Comparison of ENCODE assay signal across 9 mouse cellular contexts in the genomic region with DNA sequence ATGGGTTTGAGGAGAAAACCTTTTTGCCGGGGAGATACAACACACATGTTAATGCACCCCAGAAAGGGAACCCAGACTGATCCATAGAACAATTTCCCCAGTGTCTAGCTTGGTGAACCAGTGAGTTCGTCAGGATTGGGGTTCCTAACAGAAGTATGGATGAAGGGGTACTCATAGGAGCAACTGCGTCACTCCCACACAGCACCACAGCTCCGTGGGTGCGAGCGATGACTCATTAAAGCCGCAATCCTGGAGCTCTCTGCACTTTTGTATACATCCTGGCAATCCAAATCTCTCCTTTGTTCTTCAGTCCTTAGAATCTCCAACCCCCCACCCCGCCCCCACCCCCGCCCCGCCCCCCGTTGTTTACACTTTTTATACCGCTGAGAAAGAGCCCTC. TPM values are rescaled to one million over a fixed set of nuclear protein-coding genes. Genes with fewer than 3 reads are reported as not detected.
A peak's percentile ranks its signal among the peaks of the same experiment; 100 is the strongest.
DNase-seq lines count a peak whose midpoint lies in the region; ATAC-seq lines count a peak whose summit lies in the region.
"Had no signal": no experiment of that assay in that cellular context is flagged by ENCODE, and none has a peak within 500 bp of the region (broad histone marks: within the 10 kb centered on the region; RNA-seq: fewer than 3 reads in every experiment).

No protein-coding gene starts in this region.

- ATAC-seq in embryonic facial prominence, embryonic 13.5 days (ENCODE audit: insufficient number of reproducible peaks, insufficient read depth, low FRiP score, low TSS enrichment, low read depth): no peak
- peak; percentile 50 for ATAC-seq in hindbrain, embryonic 16.5 days
- peak; percentile 61; the same call in 1 of the 2 replicates for ATAC-seq in midbrain, embryonic 16.5 days
- no peak for ATAC-seq in erythroid progenitor cell, adult 5-6 weeks (replicated peaks; ENCODE audit: low FRiP score, poor library complexity, severe bottlenecking)

- peak; percentile 8 to 44 for DNase-seq in layer of hippocampus, adult 18-20 months (ENCODE audit: low spot score in 2 of 2)
- DNase-seq in layer of hippocampus, postnatal 25 days (ENCODE audit: extremely low spot score in 1 of 2, low spot score in 1 of 2): no peak
- DNase-seq in cerebellum, adult 11-12 months: no peak
- DNase-seq in thymus, postnatal 0 days (ENCODE audit: low spot score): no peak

- WGBS in embryonic facial prominence, embryonic 13.5 days: 10% methylated on average over 12 of the region's 12 CpGs
- 5% methylated on average over 12 of the region's 12 CpGs for whole genome bisulfite sequencing in hindbrain, embryonic 16.5 days
- 4% methylated on average over 12 of the region's 12 CpGs for WGBS in midbrain, embryonic 16.5 days

- H3K4me1 ChIP-seq in embryonic facial prominence, embryonic 13.5 days: peaks cover 5% of the 10 kb centered on the region; the same call in 1 of the 2 replicates
- peaks cover 2% of the 10 kb centered on the region; the same call in 1 of the 2 replicates for H3K4me1 ChIP-seq in hindbrain, embryonic 16.5 days (ENCODE audit: control insufficient read depth, insufficient read depth, low read depth, low read length)
- peaks cover 3% of the 10 kb centered on the region for H3K4me1 ChIP-seq in midbrain, embryonic 16.5 days (ENCODE audit: control insufficient read depth, insufficient read depth, low read length)

- H3K27me3 ChIP-seq in embryonic facial prominence, embryonic 13.5 days: no peaks in the 10 kb centered on the region
- no peaks in the 10 kb centered on the region for H3K27me3 ChIP-seq in hindbrain, embryonic 16.5 days (replicated peaks; ENCODE audit: control insufficient read depth, insufficient read depth, low read length)
- H3K27me3 ChIP-seq in midbrain, embryonic 16.5 days (ENCODE audit: control insufficient read depth, insufficient read depth, low read depth, low read length): no peaks in the 10 kb centered on the region; the same call in 1 of the 2 replicates

- H3K27ac ChIP-seq in embryonic facial prominence, embryonic 13.5 days: no peak overlapping the region
- peak overlapping the region; percentile 69; the same call in 1 of the 2 replicates for H3K27ac ChIP-seq in hindbrain, embryonic 16.5 days (ENCODE audit: low read depth, low read length)
- no peak overlapping the region for H3K27ac ChIP-seq in midbrain, embryonic 16.5 days (ENCODE audit: low read length)

- H3K9ac ChIP-seq in embryonic facial prominence, embryonic 13.5 days: peak overlapping the region; percentile 73
- peak overlapping the region; percentile 70 for H3K9ac ChIP-seq in hindbrain, embryonic 16.5 days (ENCODE audit: low read depth, low read length)
- 0 out of 2 replicates have a peak overlapping the region, but pooled peaks have one; percentile 69 for H3K9ac ChIP-seq in midbrain, embryonic 16.5 days (ENCODE audit: low read depth, low read length)

- peak overlapping the region; percentile 50 for H3K4me3 ChIP-seq in embryonic facial prominence, embryonic 13.5 days
- peak overlapping the region; percentile 55 for H3K4me3 ChIP-seq in hindbrain, embryonic 16.5 days (ENCODE audit: low read length)
- peak overlapping the region; percentile 47 for H3K4me3 ChIP-seq in midbrain, embryonic 16.5 days (ENCODE audit: low read depth, low read length)

- H3K36me3 ChIP-seq in embryonic facial prominence, embryonic 13.5 days: no peaks in the 10 kb centered on the region
- H3K36me3 ChIP-seq in hindbrain, embryonic 16.5 days (ENCODE audit: control insufficient read depth, insufficient read depth, low read length): no peaks in the 10 kb centered on the region
- H3K36me3 ChIP-seq in midbrain, embryonic 16.5 days (ENCODE audit: control insufficient read depth, insufficient read depth, low read length): no peaks in the 10 kb centered on the region

- no peaks in the 10 kb centered on the region for H3K9me3 ChIP-seq in embryonic facial prominence, embryonic 13.5 days
- no peaks in the 10 kb centered on the region; the same call in 1 of the 2 replicates for H3K9me3 ChIP-seq in hindbrain, embryonic 16.5 days (ENCODE audit: control insufficient read depth, low read length)
- no peaks in the 10 kb centered on the region for H3K9me3 ChIP-seq in midbrain, embryonic 16.5 days (replicated peaks; ENCODE audit: control insufficient read depth, low read length, poor library complexity, severe bottlenecking)

- H3K4me2 ChIP-seq in embryonic facial prominence, embryonic 13.5 days: peak overlapping the region; percentile 89
- H3K4me2 ChIP-seq in hindbrain, embryonic 16.5 days (ENCODE audit: low read length): peak overlapping the region; percentile 96
- H3K4me2 ChIP-seq in midbrain, embryonic 16.5 days (ENCODE audit: low read length): peak overlapping the region; percentile 78

RNA-seq across cellular contexts. Expression of a gene that starts 0.3 kb away (rescaled TPM):
- total RNA-seq in layer of hippocampus, adult 18-20 months (2021): 100 to 1,000 TPM in 1 of 2 experiments, 10 to 100 TPM in 1; 99.2 to 113 TPM
- total RNA-seq in layer of hippocampus, postnatal 25 days (2021): 100 to 1,000 TPM in 1 of 2 experiments, 10 to 100 TPM in 1; 98.5 to 111 TPM
- 8.4 and 11.1 TPM in 2 replicates for polyA plus RNA-seq in embryonic facial prominence, embryonic 13.5 days (2015; fragmentation: Nextera tagmentation; extraction: Ambion mirVana)
- polyA plus RNA-seq in hindbrain, embryonic 16.5 days (2015; fragmentation: Nextera tagmentation; extraction: Ambion mirVana): 148 and 226 TPM in 2 replicates
- polyA plus RNA-seq in midbrain, embryonic 16.5 days (2015; fragmentation: Nextera tagmentation; extraction: Ambion mirVana): 24.5 and 51.2 TPM in 2 replicates
- total RNA-seq in erythroid progenitor cell, adult 5-6 weeks (2015; ENCODE audit: low replicate concordance): 8.8 and 14.1 TPM in 2 replicates
- total RNA-seq in erythroid progenitor cell, adult 5-6 weeks (2017; ENCODE audit: low replicate concordance): 6.9 and 15.0 TPM in 2 replicates
- 8.2 and 8.6 TPM in 2 replicates for polyA plus RNA-seq in thymus, postnatal 0 days (2015; fragmentation: Nextera tagmentation; extraction: Ambion mirVana)

RNA-seq across cellular contexts. Expression of a gene that starts 24.2 kb away (rescaled TPM):
- total RNA-seq in layer of hippocampus, adult 18-20 months (2021): under 1 TPM; 0.51 to 0.57 TPM
- total RNA-seq in layer of hippocampus, postnatal 25 days (2021): under 1 TPM; 0.38 to 0.42 TPM
- 0.21 TPM in 1 of 2 replicates, not detected in the other for polyA plus RNA-seq in embryonic facial prominence, embryonic 13.5 days (2015; fragmentation: Nextera tagmentation; extraction: Ambion mirVana)
- polyA plus RNA-seq in hindbrain, embryonic 16.5 days (2015; fragmentation: Nextera tagmentation; extraction: Ambion mirVana): 1.1 and 1.3 TPM in 2 replicates
- polyA plus RNA-seq in midbrain, embryonic 16.5 days (2015; fragmentation: Nextera tagmentation; extraction: Ambion mirVana): 0.47 and 0.50 TPM in 2 replicates
- total RNA-seq in erythroid progenitor cell, adult 5-6 weeks (2015; ENCODE audit: low replicate concordance): not detected in 2 replicates
- total RNA-seq in erythroid progenitor cell, adult 5-6 weeks (2017; ENCODE audit: low replicate concordance): not detected in 2 replicates
- polyA plus RNA-seq in thymus, postnatal 0 days (2015; fragmentation: Nextera tagmentation; extraction: Ambion mirVana): 0.10 and 0.15 TPM in 2 replicates
- total RNA-seq: liver, adult 2 months had no signal
- polyA plus RNA-seq: liver, adult 2 months had no signal

Comparison
In these comparisons a context has a peak if more than half of its experiments do, and no peak if none do; other contexts are left out.
1. DNase-seq: peak in layer of hippocampus, adult 18-20 months (2 of 2); none in layer of hippocampus, postnatal 25 days (0 of 2), cerebellum, adult 11-12 months (single experiment) and thymus, postnatal 0 days (single experiment).
2. ATAC-seq: peak in hindbrain, embryonic 16.5 days (single experiment) and midbrain, embryonic 16.5 days (single experiment); none in embryonic facial prominence, embryonic 13.5 days (single experiment) and erythroid progenitor cell, adult 5-6 weeks (single experiment).
3. Peak in every context shown above with its lines, with median percentiles within 50 percentile points of each other: H3K4me2 ChIP-seq, H3K4me3 ChIP-seq and H3K9ac ChIP-seq.